Mouse (Mus musculus) liver, postnatal 0 days (tissue): ENCODE results near the gene Scg5. TPM values are rescaled to one million over a fixed set of nuclear protein-coding genes. Genes with fewer than 3 reads are reported as not detected.

ENCODE experiments used
- ATAC-seq: fragments of 200-750 bp; cut with Nextera tagmentation; 2 replicates; pipeline ENCODE4 v1.8.0; 2017; ENCODE audit warnings: mild to moderate bottlenecking, moderate library complexity
- DNase-seq: peaks from one replicate; pipeline ENCODE4 v3.0.0-alpha.2; 2016
- H3K27ac ChIP-seq: fragments of 300-500 bp; sonication (generic); 2 replicates; pipeline ENCODE4 v1.5.1; 2014; ENCODE audit warnings: antibody characterized with exemption, moderate library complexity, mild to moderate bottlenecking, low read depth
- H3K27me3 ChIP-seq: fragments of 300-500 bp; sonication (generic); 2 replicates; pipeline ENCODE4 v1.6.1; 2014; ENCODE audit warnings: low read length, control low read depth, mixed read lengths; ENCODE audit not compliant: insufficient read depth
- H3K36me3 ChIP-seq: fragments of 300-500 bp; sonication (generic); replicated peaks from 2 replicates; pipeline ENCODE4 v1.6.1; 2014; ENCODE audit warnings: mild to moderate bottlenecking, control low read depth, low read length, moderate library complexity, mixed read lengths; ENCODE audit not compliant: insufficient read depth
- H3K4me1 ChIP-seq: fragments of 300-500 bp; sonication (generic); 2 replicates; pipeline ENCODE4 v1.6.1; 2014; ENCODE audit warnings: antibody characterized with exemption, mild to moderate bottlenecking, control low read depth; ENCODE audit not compliant: insufficient read depth
- H3K4me2 ChIP-seq: fragments of 300-500 bp; sonication (generic); 2 replicates; pipeline ENCODE4 v1.6.1; 2014; ENCODE audit warnings: low read depth, mild to moderate bottlenecking, low read length, moderate library complexity, mixed read lengths
- H3K4me3 ChIP-seq: fragments of 300-500 bp; sonication (generic); 2 replicates; pipeline ENCODE4 v1.5.1; 2014; ENCODE audit warnings: low read depth, low read length
- H3K9ac ChIP-seq: fragments of 300-500 bp; sonication (generic); replicated peaks from 2 replicates; pipeline ENCODE4 v1.6.1; 2014; ENCODE audit warnings: mild to moderate bottlenecking, moderate library complexity
- H3K9me3 ChIP-seq: fragments of 300-500 bp; sonication (generic); 2 replicates; pipeline ENCODE4 v1.6.1; 2016; ENCODE audit warnings: mild to moderate bottlenecking, control low read depth, low read length, mixed read lengths
- CTCF ChIP-seq: sonication (generic); IDR thresholded peaks from 2 replicates; pipeline ENCODE4 v1.5.1; 2016; ENCODE audit warnings: antibody characterized with exemption, low read depth
- EP300 ChIP-seq: IDR thresholded peaks from 2 replicates; pipeline ENCODE4 v1.6.1; 2016; ENCODE audit warnings: antibody characterized with exemption, low read depth, mild to moderate bottlenecking
- WGBS: fragments of 180-500 bp; shearing (Covaris S2); extraction: QIAGEN DNeasy Blood & Tissue Kit; methylation state at CpG from one replicate; pipeline ENCODE4 v1.1.7; 2014; ENCODE audit not compliant: insufficient replicate concordance; 5-methylcytosine and 5-hydroxymethylcytosine counted together
- polyA plus RNA-seq: library from polyadenylated mRNA; unstranded; fragments of >200 nt; fragmentation: Nextera tagmentation; extraction: Ambion mirVana; gene quantifications from 2 replicates; pipeline ENCODE4 v1.2.1, GENCODE M21; 2015

The Scg5 gene
- polyA plus RNA-seq, 1 experiment from 2014 or later: 0.14 TPM

- DNase-seq (no peak), ATAC-seq (no peak)
- H3K9ac ChIP-seq: no peak overlapping the region
- H3K27ac ChIP-seq: no peak overlapping the region
- no peak overlapping the region for H3K4me2 ChIP-seq
- no peak overlapping the region for H3K4me3 ChIP-seq
- H3K9me3 ChIP-seq: no peaks in the 10 kb centered on the region
- H3K4me1 ChIP-seq: no peaks in the 10 kb centered on the region
- no peaks in the 10 kb centered on the region for H3K27me3 ChIP-seq
- 73% methylated on average over 3 of the region's 3 CpGs for WGBS
- H3K36me3 ChIP-seq: no peaks in the 10 kb centered on the region
- no peak for TF ChIP-seq CTCF
- no peak for TF ChIP-seq EP300
These were observed 35.4 kb downstream of the Scg5 start for GRCm38 (mm10) chr2:113793521-113793920.

- H3K27ac ChIP-seq: no peak overlapping the region
- no peak overlapping the region for H3K9ac ChIP-seq
- no peak for ATAC-seq
- no peak overlapping the region for H3K4me3 ChIP-seq
- no peaks in the 10 kb centered on the region for H3K36me3 ChIP-seq
- TF ChIP-seq EP300 (no peak), CTCF (no peak)
- no peaks in the 10 kb centered on the region for H3K9me3 ChIP-seq
- WGBS: 69% methylated on average over 4 of the region's 4 CpGs
- no peak overlapping the region for H3K4me2 ChIP-seq
- no peak for DNase-seq
- H3K27me3 ChIP-seq: no peaks in the 10 kb centered on the region
- H3K4me1 ChIP-seq: no peaks in the 10 kb centered on the region
These were observed 40.0 kb downstream of the Scg5 start for GRCm38 (mm10) chr2:113788821-113789387.

DNA sequence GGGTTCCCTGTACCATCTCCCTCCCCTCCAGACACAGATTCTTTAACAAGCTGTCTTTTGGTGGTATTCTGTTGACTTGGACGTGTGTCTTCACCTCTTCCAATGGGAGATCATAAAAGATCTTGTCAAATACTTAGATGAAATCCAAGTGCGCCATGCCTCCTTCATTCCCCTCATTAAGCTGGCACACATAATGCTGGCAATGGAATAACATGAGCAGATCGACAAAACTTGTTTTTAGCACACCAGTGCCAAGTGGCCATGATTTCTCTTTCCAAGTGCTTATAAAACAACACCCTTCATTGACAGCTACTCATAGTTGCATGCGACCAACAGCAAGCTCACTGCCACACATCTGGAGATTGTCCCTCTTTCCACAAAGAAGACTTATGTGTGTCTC lies 41.0 kb downstream of the Scg5 start:
- Histone ChIP-seq H3K27me3 (no peaks in the 10 kb centered on the region), H3K9me3 (no peaks in the 10 kb centered on the region), H3K36me3 (no peaks in the 10 kb centered on the region), H3K4me1 (no peaks in the 10 kb centered on the region), H3K4me3 (no peak overlapping the region), H3K9ac (no peak overlapping the region), H3K27ac (no peak overlapping the region), H3K4me2 (no peak overlapping the region)
- WGBS: 75% methylated on average over 4 of the region's 4 CpGs
- DNase-seq (no peak), ATAC-seq (no peak)
- TF ChIP-seq EP300: no peak
- TF ChIP-seq CTCF: no peak

GRCm38 (mm10) chr2:113784851-113785250 lies 44.1 kb downstream of the Scg5 start:
- Histone ChIP-seq H3K4me1 (no peaks in the 10 kb centered on the region), H3K36me3 (no peaks in the 10 kb centered on the region), H3K27me3 (no peaks in the 10 kb centered on the region), H3K9me3 (no peaks in the 10 kb centered on the region), H3K4me2 (no peak overlapping the region), H3K9ac (no peak overlapping the region), H3K27ac (no peak overlapping the region), H3K4me3 (no peak overlapping the region)
- DNase-seq (no peak), ATAC-seq (no peak)
- 41% methylated on average over 3 of the region's 3 CpGs for WGBS
- TF ChIP-seq EP300 (no peak), CTCF (no peak)

DNA sequence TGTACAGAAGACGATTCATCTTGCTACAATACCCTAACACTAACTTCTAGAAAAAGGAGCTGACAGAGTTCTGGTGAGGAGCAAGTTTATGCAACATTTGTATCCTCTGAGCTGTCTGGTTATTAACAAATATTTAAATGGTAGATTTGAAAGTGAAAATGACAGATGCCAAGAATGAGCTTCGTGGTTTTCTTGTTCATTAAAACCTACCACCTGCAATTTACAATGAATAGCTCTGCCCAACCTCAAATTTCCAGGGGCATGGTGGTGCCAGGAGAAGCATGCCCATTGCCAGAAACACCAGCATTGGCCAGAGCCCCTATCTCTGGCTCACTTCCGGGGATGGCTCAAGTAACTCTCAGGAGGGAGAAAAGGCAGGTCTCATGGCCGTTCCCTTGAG lies 47.4 kb downstream of the Scg5 start:
- H3K9me3 ChIP-seq: no peaks in the 10 kb centered on the region
- no peaks in the 10 kb centered on the region for H3K4me1 ChIP-seq
- TF ChIP-seq CTCF: no peak
- no peak for TF ChIP-seq EP300
- ATAC-seq (no peak), DNase-seq (no peak)
- no peak overlapping the region for H3K27ac ChIP-seq
- no peak overlapping the region for H3K9ac ChIP-seq
- 61% methylated on average over 4 of the region's 4 CpGs for WGBS
- H3K4me3 ChIP-seq: no peak overlapping the region
- H3K27me3 ChIP-seq: no peaks in the 10 kb centered on the region
- H3K4me2 ChIP-seq: no peak overlapping the region
- H3K36me3 ChIP-seq: no peaks in the 10 kb centered on the region

GRCm38 (mm10) chr2:113781107-113781506 lies 47.8 kb downstream of the Scg5 start:
- H3K9ac ChIP-seq: no peak overlapping the region
- H3K27ac ChIP-seq: no peak overlapping the region
- DNase-seq (no peak), ATAC-seq (no peak)
- H3K36me3 ChIP-seq: no peaks in the 10 kb centered on the region
- no peaks in the 10 kb centered on the region for H3K9me3 ChIP-seq
- TF ChIP-seq CTCF (no peak), EP300 (no peak)
- H3K4me3 ChIP-seq: no peak overlapping the region
- H3K4me1 ChIP-seq: no peaks in the 10 kb centered on the region
- no peaks in the 10 kb centered on the region for H3K27me3 ChIP-seq
- WGBS: 71% methylated on average over 5 of the region's 5 CpGs
- no peak overlapping the region for H3K4me2 ChIP-seq

- ATAC-seq (no peak), DNase-seq (no peak)
- Histone ChIP-seq H3K9ac (no peak overlapping the region), H3K9me3 (no peaks in the 10 kb centered on the region), H3K4me3 (no peak overlapping the region), H3K36me3 (no peaks in the 10 kb centered on the region), H3K4me1 (0 out of 2 replicates have a peak, but pooled peaks cover 2% of the 10 kb centered on the region), H3K27me3 (no peaks in the 10 kb centered on the region), H3K27ac (no peak overlapping the region), H3K4me2 (no peak overlapping the region)
- 77% methylated on average over 3 of the region's 3 CpGs for WGBS
- TF ChIP-seq EP300: no peak
- TF ChIP-seq CTCF: no peak
These were observed 49.6 kb downstream of the Scg5 start for GRCm38 (mm10) chr2:113779336-113779735.
